17 mouse cellular contexts compared by ENCODE assay signal in the genomic region with DNA sequence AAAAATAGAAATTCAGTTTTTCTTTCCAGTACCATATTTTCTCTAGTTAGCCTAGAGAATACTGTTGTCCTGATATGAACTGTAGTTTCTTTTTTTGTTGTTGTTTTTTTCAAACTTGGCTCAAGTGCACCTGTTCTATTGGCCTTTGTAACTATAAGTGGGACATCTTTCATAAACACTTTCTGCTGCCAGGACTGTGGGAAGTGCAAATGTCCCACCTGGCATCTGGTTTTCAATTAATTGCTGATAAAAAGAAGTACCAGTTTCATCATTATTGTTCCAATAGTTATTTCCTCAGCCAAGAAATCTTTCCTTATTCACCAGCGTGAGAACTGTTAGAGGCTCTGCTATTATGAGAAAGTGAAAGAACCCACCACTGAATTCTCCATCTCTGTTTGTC.
"Had no signal": no experiment of that assay in that cellular context is flagged by ENCODE, and none has a peak within 500 bp of the region (broad histone marks: within the 10 kb centered on the region; RNA-seq: fewer than 3 reads in every experiment).

No protein-coding gene starts in this region.

- H3K27ac ChIP-seq: kidney, embryonic 15.5 days; left cerebral cortex, adult 2 months; limb, embryonic 12.5 days; limb, embryonic 15.5 days; liver, embryonic 13.5 days had no signal

- H3K27me3 ChIP-seq: kidney, embryonic 15.5 days; limb, embryonic 12.5 days; limb, embryonic 15.5 days; liver, embryonic 13.5 days had no signal

- DNase-seq: kidney, adult 2 months; kidney, postnatal 10 days; kidney, postnatal 36 days; left cerebral cortex, postnatal 4 days; liver, embryonic 13.5 days; lung, adult 2 months; lung, postnatal 14 days; lung, postnatal 4 days; midbrain, embryonic 14.5 days; thymus, adult 18-20 months; thymus, postnatal 36 days had no signal

- H3K36me3 ChIP-seq: kidney, embryonic 15.5 days; limb, embryonic 12.5 days; limb, embryonic 15.5 days; liver, embryonic 13.5 days had no signal

- ATAC-seq: intestine, postnatal 0 days had no signal

- H3K9ac ChIP-seq: kidney, embryonic 15.5 days; limb, embryonic 12.5 days; limb, embryonic 15.5 days; liver, embryonic 13.5 days had no signal

- H3K9me3 ChIP-seq: kidney, embryonic 15.5 days; limb, embryonic 12.5 days; limb, embryonic 15.5 days; liver, embryonic 13.5 days had no signal

- H3K4me1 ChIP-seq: kidney, embryonic 15.5 days; limb, embryonic 12.5 days; limb, embryonic 15.5 days; liver, embryonic 13.5 days had no signal

- H3K4me2 ChIP-seq: kidney, embryonic 15.5 days; limb, embryonic 12.5 days; limb, embryonic 15.5 days; liver, embryonic 13.5 days; midbrain, embryonic 11.5 days had no signal

- H3K4me3 ChIP-seq: kidney, embryonic 15.5 days; left cerebral cortex, adult 2 months; limb, embryonic 12.5 days; limb, embryonic 15.5 days; liver, embryonic 13.5 days had no signal
